Mouse (Mus musculus) heart, postnatal 0 days (tissue): Measurements from ENCODE around the gene Celf2.

Source experiments
- CTCF ChIP-seq: IDR thresholded peaks from 2 replicates; pipeline ENCODE4 v1.5.1; 2016; ENCODE audit warnings: antibody characterized with exemption, control low read depth, low read depth
- EP300 ChIP-seq: IDR thresholded peaks from 2 replicates; pipeline ENCODE4 v1.6.1; 2016; ENCODE audit warnings: antibody characterized with exemption, low read depth

DNA sequence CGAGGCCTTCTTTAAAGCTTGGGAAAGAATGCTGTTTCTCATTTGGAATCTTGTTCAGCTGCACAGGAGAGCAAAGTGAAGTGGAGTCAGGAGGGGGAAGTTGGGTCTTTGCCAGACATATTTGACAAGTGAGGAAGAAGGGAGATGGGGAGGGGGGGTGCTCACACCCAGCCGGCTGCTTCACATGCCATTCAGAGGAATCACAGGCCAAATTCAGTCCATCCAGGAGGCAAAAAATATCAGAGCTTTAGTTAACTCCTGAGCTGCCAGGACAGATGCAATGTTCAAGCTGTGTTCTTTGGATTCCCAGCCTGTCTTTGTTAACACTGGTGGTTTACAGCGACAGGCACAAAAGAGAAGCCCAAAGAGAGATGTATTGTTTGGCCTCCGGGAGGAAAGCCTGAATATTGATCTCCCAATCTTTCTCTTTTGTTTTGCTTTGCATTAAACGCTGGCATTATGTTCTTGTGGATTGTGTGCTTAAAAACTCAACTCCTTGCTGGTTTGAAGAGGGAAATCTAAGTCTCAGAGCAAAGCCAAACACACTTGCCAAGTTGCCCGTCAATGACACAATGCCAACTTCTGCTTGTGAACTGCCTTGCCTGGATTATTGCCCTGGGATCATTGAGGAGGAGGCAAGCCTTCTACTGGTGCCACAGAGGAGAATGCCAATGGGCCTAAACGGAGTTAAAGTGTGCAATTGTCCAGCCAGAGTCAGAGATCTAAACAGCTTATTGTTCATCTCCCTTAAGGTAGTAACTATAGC is 420.1 kb downstream of the Celf2 start:
- TF ChIP-seq CTCF (no peak), EP300 (peak; percentile 97)
